In the genomic region with DNA sequence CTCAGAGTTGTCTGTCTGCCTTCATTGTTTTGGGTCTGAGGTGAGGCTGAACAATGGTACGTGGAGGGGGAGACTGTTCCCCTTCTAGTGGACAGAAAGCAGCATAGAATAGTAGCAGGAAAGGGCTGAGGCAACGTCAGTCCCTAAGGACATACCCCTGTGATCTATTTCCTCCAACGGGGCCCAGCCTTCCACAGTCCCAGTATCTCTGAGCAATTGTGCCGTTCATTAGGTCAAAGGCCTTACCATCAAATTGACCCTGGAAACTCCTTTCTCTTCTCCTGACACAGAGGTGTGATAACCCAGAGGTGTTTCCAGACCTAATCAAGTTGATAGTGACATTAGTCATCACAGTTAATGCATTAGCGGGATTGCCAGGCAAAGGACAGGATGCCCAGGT, we compare ENCODE assay signal across 33 mouse cellular contexts.
"Had no signal": no experiment of that assay in that cellular context is flagged by ENCODE, and none has a peak within 500 bp of the region (broad histone marks: within the 10 kb centered on the region; RNA-seq: fewer than 3 reads in every experiment).

No protein-coding gene starts in this region.

- H3K36me3 ChIP-seq: heart, embryonic 10.5 days; heart, embryonic 12.5 days; heart, embryonic 13.5 days; heart, embryonic 15.5 days; hindbrain, embryonic 10.5 days; hindbrain, embryonic 12.5 days; hindbrain, embryonic 13.5 days; hindbrain, embryonic 15.5 days; kidney, embryonic 15.5 days had no signal

- H3K4me3 ChIP-seq: heart, embryonic 10.5 days; heart, embryonic 12.5 days; heart, embryonic 13.5 days; heart, embryonic 15.5 days; hindbrain, embryonic 10.5 days; hindbrain, embryonic 12.5 days; hindbrain, embryonic 13.5 days; hindbrain, embryonic 15.5 days; kidney, embryonic 15.5 days; layer of hippocampus, adult 2 months; left cerebral cortex, adult 2 months had no signal

- H3K4me1 ChIP-seq: heart, embryonic 10.5 days; heart, embryonic 12.5 days; heart, embryonic 13.5 days; heart, embryonic 15.5 days; hindbrain, embryonic 10.5 days; hindbrain, embryonic 12.5 days; hindbrain, embryonic 13.5 days; hindbrain, embryonic 15.5 days; kidney, embryonic 15.5 days had no signal

- H3K27me3 ChIP-seq: heart, embryonic 12.5 days; heart, embryonic 13.5 days; heart, embryonic 15.5 days; hindbrain, embryonic 12.5 days; hindbrain, embryonic 13.5 days; hindbrain, embryonic 15.5 days; kidney, embryonic 15.5 days had no signal

- H3K9me3 ChIP-seq: heart, embryonic 10.5 days; heart, embryonic 12.5 days; heart, embryonic 13.5 days; heart, embryonic 15.5 days; hindbrain, embryonic 10.5 days; hindbrain, embryonic 12.5 days; hindbrain, embryonic 13.5 days; hindbrain, embryonic 15.5 days; kidney, embryonic 15.5 days had no signal

- H3K4me2 ChIP-seq: heart, embryonic 11.5 days; heart, embryonic 12.5 days; heart, embryonic 13.5 days; heart, embryonic 15.5 days; hindbrain, embryonic 12.5 days; hindbrain, embryonic 13.5 days; hindbrain, embryonic 14.5 days; hindbrain, embryonic 15.5 days; kidney, embryonic 15.5 days had no signal

- DNase-seq: heart, postnatal 10 days; heart, postnatal 14 days; heart, postnatal 36 days; heart, postnatal 4 days; kidney, adult 11 months; kidney, adult 18-20 months; kidney, adult 2 months; kidney, adult 8-10 months; kidney, adult 9 months; kidney, postnatal 10 days; kidney, postnatal 14 days; kidney, postnatal 25 days; kidney, postnatal 36 days; kidney, postnatal 4 days; layer of hippocampus, adult 9-11 months; layer of hippocampus, postnatal 36 days had no signal

- H3K9ac ChIP-seq: heart, embryonic 12.5 days; heart, embryonic 13.5 days; heart, embryonic 15.5 days; hindbrain, embryonic 12.5 days; hindbrain, embryonic 13.5 days; hindbrain, embryonic 14.5 days; hindbrain, embryonic 15.5 days; kidney, embryonic 15.5 days had no signal

- H3K27ac ChIP-seq: heart, embryonic 10.5 days; heart, embryonic 13.5 days; heart, embryonic 15.5 days; hindbrain, embryonic 10.5 days; hindbrain, embryonic 12.5 days; hindbrain, embryonic 13.5 days; hindbrain, embryonic 14.5 days; hindbrain, embryonic 15.5 days; hindbrain, postnatal 0 days; kidney, embryonic 15.5 days; kidney, postnatal 0 days; layer of hippocampus, adult 2 months; left cerebral cortex, adult 2 months had no signal

- ATAC-seq: hindbrain, embryonic 16.5 days; hindbrain, postnatal 0 days; inflammation-experienced regulatory T-cells, adult 6 months had no signal
